Mouse (Mus musculus) midbrain, postnatal 0 days (tissue): Measurements from ENCODE around the gene Ak4. TPM values are rescaled to one million over a fixed set of nuclear protein-coding genes. Genes with fewer than 3 reads are reported as not detected.
"Not testable (repeated sequence)": the region's sequence is repeated elsewhere in the genome, so short reads cannot be mapped to it uniquely, and the experiment has no call there.

Source experiments
- ATAC-seq: fragments of 200-750 bp; cut with Nextera tagmentation; 2 replicates; pipeline ENCODE4 v1.8.0; 2017; ENCODE audit warnings: moderate number of reproducible peaks, mild to moderate bottlenecking, moderate TSS enrichment, moderate library complexity; ENCODE audit not compliant: low FRiP score
- DNase-seq: peaks from one replicate; pipeline ENCODE4 v3.0.0-alpha.2; 2015; ENCODE audit warnings: low spot score
- H3K27ac ChIP-seq: fragments of 300-500 bp; sonication (generic); 2 replicates; pipeline ENCODE4 v1.5.1; 2014; ENCODE audit warnings: low read depth, mild to moderate bottlenecking, low read length, mixed read lengths
- H3K27me3 ChIP-seq: fragments of 300-500 bp; sonication (generic); 2 replicates; pipeline ENCODE4 v1.6.1; 2014; ENCODE audit warnings: low read length, control low read depth, mixed read lengths; ENCODE audit not compliant: insufficient read depth
- H3K36me3 ChIP-seq: fragments of 300-500 bp; sonication (generic); 2 replicates; pipeline ENCODE4 v1.6.1; 2014; ENCODE audit warnings: low read length, control low read depth, mixed read lengths; ENCODE audit not compliant: insufficient read depth
- H3K4me1 ChIP-seq: fragments of 300-500 bp; sonication (generic); 2 replicates; pipeline ENCODE4 v1.6.1; 2014; ENCODE audit warnings: mild to moderate bottlenecking, control low read depth, antibody characterized with exemption, low read length, mixed read lengths; ENCODE audit not compliant: insufficient read depth
- H3K4me2 ChIP-seq: fragments of 300-500 bp; sonication (generic); 2 replicates; pipeline ENCODE4 v1.6.1; 2014; ENCODE audit warnings: low read depth, mild to moderate bottlenecking, low read length, mixed read lengths; ENCODE audit not compliant: poor library complexity, severe bottlenecking
- H3K4me3 ChIP-seq: fragments of 300-500 bp; sonication (generic); 2 replicates; pipeline ENCODE4 v1.5.1; 2014; ENCODE audit warnings: low read depth, mild to moderate bottlenecking, low read length, moderate library complexity
- H3K9ac ChIP-seq: fragments of 300-500 bp; sonication (generic); replicated peaks from 2 replicates; pipeline ENCODE4 v1.6.1; 2014; ENCODE audit warnings: mild to moderate bottlenecking, low read length, moderate library complexity, mixed read lengths; ENCODE audit not compliant: poor library complexity, severe bottlenecking
- H3K9me3 ChIP-seq: fragments of 300-500 bp; sonication (generic); 2 replicates; pipeline ENCODE4 v1.6.1; 2016; ENCODE audit warnings: low read length, control low read depth
- CTCF ChIP-seq: IDR thresholded peaks from 2 replicates; pipeline ENCODE4 v1.5.1; 2016; ENCODE audit warnings: antibody characterized with exemption, mild to moderate bottlenecking
- WGBS: fragments of 180-500 bp; shearing (Covaris S2); extraction: QIAGEN DNeasy Blood & Tissue Kit; methylation state at CpG from one replicate; pipeline ENCODE4 v1.1.7; 2014; 5-methylcytosine and 5-hydroxymethylcytosine counted together
- polyA plus RNA-seq: library from polyadenylated mRNA; unstranded; fragments of >200 nt; fragmentation: Nextera tagmentation; extraction: Ambion mirVana; gene quantifications from 2 replicates; pipeline ENCODE4 v1.2.1, GENCODE M21; 2015
- total RNA-seq: library from RNA; depleted of rRNA; stranded (reverse); fragments of >200 nt; gene quantifications from 2 replicates; pipeline ENCODE4 v1.2.3, GENCODE M21; 2014

Ak4 gene
- total and polyA plus RNA-seq, 2 experiments from 2014 or later = 5.0 to 11.8 TPM

DNA sequence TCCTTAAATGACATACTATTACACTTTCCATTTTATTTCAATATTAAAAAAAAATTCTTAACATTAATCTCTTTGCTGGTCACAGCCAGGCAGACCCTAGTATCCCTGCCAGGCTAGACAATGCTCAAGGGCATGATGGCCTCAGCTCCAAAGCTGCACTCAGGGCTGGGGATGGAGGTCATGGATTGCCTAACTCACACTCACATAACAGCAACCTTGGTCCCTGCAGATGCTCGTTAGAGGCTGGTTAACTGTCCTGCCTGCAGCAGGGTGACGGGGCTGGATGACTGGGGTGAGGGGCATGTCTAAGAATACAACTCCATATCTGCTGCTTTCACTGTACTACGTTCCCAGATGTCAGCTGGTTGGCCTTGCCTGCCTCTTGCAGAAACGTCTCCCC, 40.8 kb upstream of the Ak4 start:
- ATAC-seq (no peak), DNase-seq (no peak)
- Histone ChIP-seq H3K4me1 (no peaks in the 10 kb centered on the region), H3K27ac (no peak overlapping the region), H3K36me3 (no peaks in the 10 kb centered on the region), H3K4me3 (no peak overlapping the region), H3K9me3 (no peaks in the 10 kb centered on the region), H3K27me3 (no peaks in the 10 kb centered on the region), H3K9ac (no peak overlapping the region), H3K4me2 (no peak overlapping the region)
- TF ChIP-seq CTCF = no peak
- WGBS = 40% methylated on average over 4 of the region's 4 CpGs

DNA sequence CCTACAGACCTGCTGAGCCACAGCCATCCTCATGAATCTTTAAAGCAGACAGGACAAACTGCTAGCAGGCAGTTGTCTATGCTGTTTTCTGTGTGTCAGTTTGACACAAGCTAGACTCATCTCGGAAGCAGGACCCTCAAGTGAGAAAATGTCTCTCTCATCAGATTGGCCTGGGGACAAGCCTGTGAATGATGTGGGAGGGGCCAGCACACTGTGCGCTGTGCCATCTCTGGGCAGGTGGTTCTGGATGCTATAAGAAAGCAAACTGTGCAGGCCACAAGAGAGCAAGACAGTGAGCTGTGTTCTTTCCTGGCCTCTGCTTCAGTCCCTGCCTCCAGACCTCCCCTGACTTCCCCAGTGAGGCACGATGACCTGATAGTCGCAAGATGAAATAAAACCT, 40.3 kb upstream of the Ak4 start:
- Histone ChIP-seq H3K4me3 (no peak overlapping the region), H3K4me2 (no peak overlapping the region), H3K9me3 (no peaks in the 10 kb centered on the region), H3K36me3 (no peaks in the 10 kb centered on the region), H3K27me3 (no peaks in the 10 kb centered on the region), H3K27ac (no peak overlapping the region), H3K4me1 (no peaks in the 10 kb centered on the region), H3K9ac (no peak overlapping the region)
- TF ChIP-seq CTCF = no peak
- WGBS = 61% methylated on average over 4 of the region's 4 CpGs
- DNase-seq = no peak
- no peak for ATAC-seq

DNA sequence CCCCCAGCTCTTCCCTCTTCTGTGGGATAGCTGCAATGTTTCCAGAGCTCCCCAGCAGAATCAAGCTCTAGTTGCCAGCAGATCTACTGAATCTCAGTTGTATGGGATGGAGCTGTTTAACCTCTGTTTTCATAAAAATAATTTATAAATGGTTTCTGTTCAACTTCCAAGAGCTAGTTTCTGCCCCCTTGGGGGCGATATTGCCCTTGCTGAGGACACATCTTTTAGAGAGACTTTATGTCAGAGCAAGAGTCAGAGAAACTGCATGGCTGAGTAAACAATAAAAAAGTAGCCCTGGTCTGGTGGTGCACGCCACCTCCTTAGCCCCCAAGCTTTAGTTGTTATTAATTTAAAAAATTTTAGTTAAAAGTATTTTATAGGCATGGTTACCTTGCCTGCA, 34.1 kb upstream of the Ak4 start:
- peak; percentile 49 for TF ChIP-seq CTCF
- Histone ChIP-seq H3K9ac (no peak overlapping the region), H3K4me3 (no peak overlapping the region), H3K9me3 (no peaks in the 10 kb centered on the region), H3K27ac (no peak overlapping the region), H3K4me1 (no peaks in the 10 kb centered on the region), H3K27me3 (no peaks in the 10 kb centered on the region), H3K36me3 (no peaks in the 10 kb centered on the region), H3K4me2 (no peak overlapping the region)
- DNase-seq = peak; percentile 30
- no peak for ATAC-seq
- WGBS = 66% methylated on average over 2 of the region's 2 CpGs

DNA sequence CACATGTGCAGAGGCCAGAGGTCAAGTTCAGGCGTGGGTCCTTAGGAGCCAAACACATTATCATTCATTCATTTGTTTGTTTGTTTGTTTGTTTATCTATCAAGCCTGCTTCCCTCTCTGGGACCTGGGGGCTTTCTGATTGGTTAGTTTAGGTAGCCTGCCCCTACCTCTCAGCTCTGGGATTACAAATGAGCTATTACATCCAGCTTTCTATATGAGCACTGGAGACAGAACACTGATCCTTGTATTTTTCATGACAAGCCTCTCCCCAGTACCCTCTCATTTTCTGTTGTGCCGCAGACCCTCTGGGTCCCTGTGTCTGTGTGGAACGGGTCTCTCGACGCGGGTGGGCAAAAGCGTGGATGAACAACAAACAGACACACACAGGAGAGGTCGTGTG, 30.8 kb upstream of the Ak4 start:
- 90% methylated on average over 8 of the region's 8 CpGs for WGBS
- H3K4me1 ChIP-seq = no peaks in the 10 kb centered on the region
- no peaks in the 10 kb centered on the region for H3K9me3 ChIP-seq
- DNase-seq (no peak), ATAC-seq (no peak)
- H3K36me3 ChIP-seq = no peaks in the 10 kb centered on the region
- H3K4me3 ChIP-seq = no peak overlapping the region
- no peak overlapping the region for H3K9ac ChIP-seq
- no peak for TF ChIP-seq CTCF
- no peaks in the 10 kb centered on the region for H3K27me3 ChIP-seq
- no peak overlapping the region for H3K4me2 ChIP-seq
- no peak overlapping the region for H3K27ac ChIP-seq

DNA sequence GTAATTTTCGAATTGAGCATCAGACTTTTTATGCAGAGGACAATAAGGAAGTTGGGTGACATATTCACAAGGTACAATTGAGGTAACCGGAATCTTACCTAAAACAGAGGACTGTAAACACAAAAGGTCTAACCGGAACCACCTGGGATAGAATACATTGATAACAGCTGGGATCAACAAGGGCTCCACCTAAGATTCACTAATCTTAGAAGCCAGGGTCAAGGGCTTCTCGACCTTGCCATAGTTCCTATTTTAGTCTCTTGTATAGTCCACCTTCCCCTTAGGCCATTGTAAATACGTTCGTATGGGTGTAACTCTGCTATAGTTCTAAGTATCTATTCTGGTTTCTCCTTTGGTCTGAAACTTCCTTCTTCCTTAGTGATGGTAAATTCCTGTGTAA, 30.4 kb upstream of the Ak4 start:
- not testable (repeated sequence) for H3K4me1 ChIP-seq, H3K4me3 ChIP-seq, H3K27me3 ChIP-seq, DNase-seq, H3K9ac ChIP-seq, H3K4me2 ChIP-seq, H3K9me3 ChIP-seq, ATAC-seq, H3K36me3 ChIP-seq, H3K27ac ChIP-seq
- WGBS = 85% methylated on average over 6 of the region's 6 CpGs

DNA sequence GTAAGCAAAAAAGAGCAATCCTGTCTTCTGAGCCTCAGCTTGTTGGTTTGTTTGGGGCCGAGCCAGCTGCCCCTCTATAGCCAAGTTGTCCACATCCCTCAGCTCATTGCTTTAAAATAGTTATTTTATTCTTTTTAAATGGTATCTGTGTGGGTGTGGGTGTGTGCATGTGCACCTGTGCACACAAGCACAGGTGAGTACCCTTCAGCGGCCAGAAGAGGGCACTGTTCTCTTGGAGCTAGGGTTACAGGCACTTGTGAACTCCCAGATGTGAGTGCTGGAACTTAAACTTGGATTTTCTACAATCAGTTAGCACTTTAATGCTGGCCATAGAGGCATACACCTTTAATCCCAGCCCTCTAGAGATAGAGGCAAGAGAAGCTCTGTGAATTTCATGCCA, 26.8 kb upstream of the Ak4 start:
- Histone ChIP-seq H3K27me3 (no peaks in the 10 kb centered on the region), H3K4me1 (no peaks in the 10 kb centered on the region), H3K27ac (no peak overlapping the region), H3K9me3 (no peaks in the 10 kb centered on the region), H3K36me3 (no peaks in the 10 kb centered on the region), H3K4me3 (no peak overlapping the region), H3K9ac (no peak overlapping the region), H3K4me2 (no peak overlapping the region)
- ATAC-seq = no peak
- WGBS = 48% methylated on average over 2 of the region's 2 CpGs
- DNase-seq = no peak
- TF ChIP-seq CTCF = peak; percentile 60

DNA sequence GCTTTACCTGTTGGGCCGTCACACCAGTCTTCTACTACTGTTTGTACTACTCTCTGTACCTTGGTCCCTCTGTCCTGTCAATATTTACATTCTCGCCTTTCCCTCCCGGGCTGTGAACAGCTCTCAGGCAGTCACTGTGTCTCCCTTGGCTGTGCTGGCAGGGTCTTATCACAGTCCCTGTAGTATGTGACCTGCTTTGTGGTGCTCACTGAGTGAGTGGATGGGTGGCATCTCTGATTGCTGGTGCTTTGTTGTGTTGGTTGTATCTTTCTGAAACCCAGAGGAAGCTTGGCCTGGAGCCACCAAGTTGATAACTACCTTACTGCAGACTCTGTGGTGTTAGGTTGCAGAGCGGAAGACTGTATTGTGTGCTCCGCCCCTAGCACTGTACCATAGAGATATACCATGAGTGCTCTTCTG, 25.8 kb upstream of the Ak4 start:
- no peak for DNase-seq
- Histone ChIP-seq H3K4me1 (no peaks in the 10 kb centered on the region), H3K36me3 (no peaks in the 10 kb centered on the region), H3K4me2 (no peak overlapping the region), H3K9ac (no peak overlapping the region), H3K27me3 (no peaks in the 10 kb centered on the region), H3K27ac (no peak overlapping the region), H3K9me3 (no peaks in the 10 kb centered on the region), H3K4me3 (no peak overlapping the region)
- no peak for ATAC-seq
- 86% methylated on average over 5 of the region's 5 CpGs for WGBS
- no peak for TF ChIP-seq CTCF
